Mouse (Mus musculus) neutrophil, adult 5-6 weeks (primary cell): ENCODE data around the gene Disp1. TPM values are rescaled to one million over a fixed set of nuclear protein-coding genes. Genes with fewer than 3 reads are reported as not detected.

Experiments
- ATAC-seq: fragments of 151-379, 151-347 bp; 2 replicates; pipeline ENCODE4 v1.8.0; 2017; ENCODE audit warnings: mild to moderate bottlenecking, moderate TSS enrichment; ENCODE audit not compliant: insufficient number of reproducible peaks, poor library complexity, low FRiP score, severe bottlenecking; ENCODE audit errors: extremely low read depth
- total RNA-seq: library from RNA; stranded (forward); fragments of 200-1000 nt; gene quantifications from 2 replicates; pipeline ENCODE4 v1.2.3, GENCODE M21; 2017

Disp1 gene
- total RNA-seq, 1 experiment from 2014 or later = 9.5 TPM

GRCm38 (mm10) chr1:183171095-183171494, 50.2 kb downstream of the Disp1 start:
- no peak for ATAC-seq

GRCm38 (mm10) chr1:183168465-183168864, 52.9 kb downstream of the Disp1 start:
- ATAC-seq = no peak

GRCm38 (mm10) chr1:183167776-183168175, 53.5 kb downstream of the Disp1 start:
- 0 out of 2 replicates have a peak, but pooled peaks have one; percentile 13 for ATAC-seq

- ATAC-seq = no peak
These were observed 54.6 kb downstream of the Disp1 start for GRCm38 (mm10) chr1:183166700-183167099.

GRCm38 (mm10) chr1:183164648-183165071, 56.7 kb downstream of the Disp1 start:
- ATAC-seq = no peak

- ATAC-seq = no peak
These were observed 57.1 kb downstream of the Disp1 start for GRCm38 (mm10) chr1:183164190-183164580.

GRCm38 (mm10) chr1:183163512-183164189, 57.7 kb downstream of the Disp1 start:
- no peak for ATAC-seq

GRCm38 (mm10) chr1:183161057-183161456, 60.3 kb downstream of the Disp1 start:
- ATAC-seq = no peak

GRCm38 (mm10) chr1:183160188-183160587, 61.1 kb downstream of the Disp1 start:
- ATAC-seq = no peak

GRCm38 (mm10) chr1:183159183-183159582, 62.1 kb downstream of the Disp1 start:
- ATAC-seq = no peak

GRCm38 (mm10) chr1:183155600-183155999, 65.7 kb downstream of the Disp1 start:
- no peak for ATAC-seq

GRCm38 (mm10) chr1:183154296-183155204, 66.8 kb downstream of the Disp1 start:
- no peak for ATAC-seq

- no peak for ATAC-seq
These were observed 68.0 kb downstream of the Disp1 start for GRCm38 (mm10) chr1:183153354-183153753.

GRCm38 (mm10) chr1:183151510-183152319, 69.6 kb downstream of the Disp1 start:
- ATAC-seq = no peak

- no peak for ATAC-seq
These were observed 70.9 kb downstream of the Disp1 start for GRCm38 (mm10) chr1:183150379-183150840.

GRCm38 (mm10) chr1:183149571-183150105, 71.7 kb downstream of the Disp1 start:
- no peak for ATAC-seq

- peak; percentile 23; the same call in 1 of the 2 replicates for ATAC-seq
These were observed 73.9 kb downstream of the Disp1 start for GRCm38 (mm10) chr1:183147438-183147841.

GRCm38 (mm10) chr1:183146795-183147194, 74.5 kb downstream of the Disp1 start:
- no peak for ATAC-seq
